Mouse (Mus musculus): ENCODE data around the gene Cldn34d. TPM values are rescaled to one million over a fixed set of nuclear protein-coding genes. Genes with fewer than 3 reads are reported as not detected.

The Cldn34d gene
- total and polyA plus RNA-seq, 3 experiments = not detected

DNA sequence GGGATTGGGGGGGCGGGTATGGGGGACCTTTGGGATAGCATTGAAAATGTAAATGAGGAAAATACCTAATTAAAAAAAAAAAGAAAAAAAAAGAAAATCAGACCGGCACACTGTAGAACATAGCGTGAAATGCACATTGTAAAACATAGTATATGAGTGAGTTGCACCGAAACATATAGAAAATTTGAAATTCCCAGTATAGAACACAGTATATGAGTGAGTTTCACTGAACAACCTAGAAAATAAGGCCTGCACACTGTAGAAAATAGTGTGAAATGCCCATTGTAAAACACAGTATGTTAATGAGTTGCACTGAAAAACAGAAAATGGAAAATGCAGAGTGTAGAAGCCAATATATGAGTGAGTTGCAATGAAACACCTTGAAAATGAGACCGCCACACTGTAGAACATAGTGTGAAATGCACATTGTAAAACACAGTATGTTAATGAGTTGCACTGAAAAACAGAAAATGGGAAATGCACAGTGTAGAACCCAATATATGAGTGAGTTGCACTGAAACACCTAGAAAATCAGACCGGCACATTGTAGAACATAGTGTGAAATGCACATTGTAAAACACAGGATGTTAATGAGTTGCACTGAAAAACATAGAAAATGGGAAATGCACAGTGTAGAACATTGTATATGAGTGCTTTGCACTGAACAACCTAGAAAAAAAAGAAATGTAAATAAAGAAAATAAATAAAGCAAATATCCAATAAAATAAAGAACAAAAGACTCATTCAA lies 4.1 kb downstream of the Cldn34d start (continued):
- no peak for TF ChIP-seq ZNF384 (IDR thresholded peaks at IDR 0.05; ENCODE audit: low read depth, low read length)
- TF ChIP-seq CHD2 (IDR thresholded peaks at IDR 0.05; ENCODE audit: low read length) = no peak
- no peak for TF ChIP-seq RCOR1 (IDR thresholded peaks at IDR 0.05; ENCODE audit: low read depth, low read length)
- TF ChIP-seq NELFE (IDR thresholded peaks at IDR 0.05; ENCODE audit: low read depth, low read length) = no peak
- no peak for TF ChIP-seq TCF12 (IDR thresholded peaks at IDR 0.05; ENCODE audit: low read depth, low read length)
- TF ChIP-seq E2F4 (IDR thresholded peaks at IDR 0.05; ENCODE audit: borderline replicate concordance, low read depth, low read length) = no peak
- no peak for TF ChIP-seq NRF1 (IDR thresholded peaks at IDR 0.05; ENCODE audit: insufficient read depth, low read depth, low read length, poor library complexity, severe bottlenecking)
- TF ChIP-seq JUND (IDR thresholded peaks at IDR 0.05; ENCODE audit: low read depth, low read length) = no peak
- TF ChIP-seq MAFK (IDR thresholded peaks at IDR 0.05; ENCODE audit: borderline replicate concordance, low read depth, low read length) = no peak
- TF ChIP-seq ELF1 (IDR thresholded peaks at IDR 0.05; ENCODE audit: low read depth, low read length) = no peak
- 0 out of 2 replicates have a peak, but pooled peaks have one; percentile 9 for TF ChIP-seq SMC3 (IDR thresholded peaks at IDR 0.05; ENCODE audit: low read depth, low read length)
- no peak for TF ChIP-seq ETS1 (IDR thresholded peaks at IDR 0.05; ENCODE audit: low read depth, low read length)
- no peak for TF ChIP-seq USF1 (IDR thresholded peaks at IDR 0.05; ENCODE audit: low read depth, low read length)
- no peak for TF ChIP-seq MAX (IDR thresholded peaks at IDR 0.05; ENCODE audit: low read length)
- TF ChIP-seq HCFC1 (IDR thresholded peaks at IDR 0.05; ENCODE audit: low read depth, low read length) = no peak
- no peak for TF ChIP-seq SIN3A (IDR thresholded peaks at IDR 0.05; ENCODE audit: low read length)
- no peak for TF ChIP-seq KAT2A (conservative IDR thresholded peaks at IDR 0.05; ENCODE audit: low read depth, low read length)
- no peak for TF ChIP-seq MEF2A (IDR thresholded peaks at IDR 0.05; ENCODE audit: extremely low read depth, insufficient replicate concordance, low read depth, low read length, poor library complexity, severe bottlenecking)

Other genes starting within 250 kb of the Cldn34d start
- gene Cldn34b4, start 209.6 kb downstream of the Cldn34d start, total RNA-seq (2012; rRNA removed) = not detected in 2 replicates
- not detected for gene Cldn34b4, start 209.6 kb downstream of the Cldn34d start, polyA plus RNA-seq (2012; ENCODE audit: insufficient read depth in 1 of 2, insufficient read length in 2 of 2, low read depth in 1 of 2, low replicate concordance in 2 of 2, missing spikeins in 1 of 2)

All from MEL (cell line).